Mouse (Mus musculus) telencephalon, adult 2 months (tissue): ENCODE data around the gene Tbc1d16.

Source experiments
- DNase-seq: peaks from one replicate; pipeline ENCODE4 v3.0.0-alpha.2; 2011; ENCODE audit warnings: low read depth, low spot score

The Tbc1d16 gene

GRCm38 (mm10) chr11:119236354-119236753 lies 8.1 kb upstream of the Tbc1d16 start:
- no peak for DNase-seq

GRCm38 (mm10) chr11:119235596-119235995 lies 7.3 kb upstream of the Tbc1d16 start:
- no peak for DNase-seq

- no peak for DNase-seq
Observed at GRCm38 (mm10) chr11:119234770-119235169, 6.5 kb upstream of the Tbc1d16 start.

GRCm38 (mm10) chr11:119228846-119229626 lies 737 bp upstream of the Tbc1d16 start:
- DNase-seq: no peak

- no peak for DNase-seq
Observed at GRCm38 (mm10) chr11:119227591-119227990, 708 bp downstream of the Tbc1d16 start.

- DNase-seq: no peak
Observed at GRCm38 (mm10) chr11:119225634-119226033, 2.7 kb downstream of the Tbc1d16 start.

GRCm38 (mm10) chr11:119224926-119225325 lies 3.4 kb downstream of the Tbc1d16 start:
- no peak for DNase-seq

GRCm38 (mm10) chr11:119223124-119223890 lies 5.0 kb downstream of the Tbc1d16 start:
- no peak for DNase-seq

- DNase-seq: no peak
Observed at GRCm38 (mm10) chr11:119221812-119222510, 6.3 kb downstream of the Tbc1d16 start.

GRCm38 (mm10) chr11:119219816-119220465 lies 8.4 kb downstream of the Tbc1d16 start:
- no peak for DNase-seq

- DNase-seq: no peak
Observed at GRCm38 (mm10) chr11:119217861-119218260, 10.4 kb downstream of the Tbc1d16 start.

GRCm38 (mm10) chr11:119215905-119216507 lies 12.3 kb downstream of the Tbc1d16 start:
- no peak for DNase-seq

- DNase-seq: no peak
Observed at GRCm38 (mm10) chr11:119215038-119215904, 13.0 kb downstream of the Tbc1d16 start.

GRCm38 (mm10) chr11:119213166-119213885 lies 15.0 kb downstream of the Tbc1d16 start:
- no peak for DNase-seq

GRCm38 (mm10) chr11:119211604-119212309 lies 16.5 kb downstream of the Tbc1d16 start:
- no peak for DNase-seq

GRCm38 (mm10) chr11:119210321-119211100 lies 17.8 kb downstream of the Tbc1d16 start:
- no peak for DNase-seq

GRCm38 (mm10) chr11:119209371-119210025 lies 18.8 kb downstream of the Tbc1d16 start:
- no peak for DNase-seq
